18 mouse cellular contexts compared by ENCODE assay signal in genomic region chr10:96450266-96450665, GRCm38 (mm10).
DNase-seq lines count a peak whose midpoint lies in the region; ATAC-seq lines count a peak whose summit lies in the region.
"Had no signal": no experiment of that assay in that cellular context is flagged by ENCODE, and none has a peak within 500 bp of the region (broad histone marks: within the 10 kb centered on the region; RNA-seq: fewer than 3 reads in every experiment).

No protein-coding gene starts in this region.

- peak; percentile 64 for ATAC-seq in megakaryocyte, adult 5-6 weeks (ENCODE audit: poor library complexity, severe bottlenecking)
- ATAC-seq in monocyte, adult 5-6 weeks (replicated peaks; ENCODE audit: insufficient number of reproducible peaks, low FRiP score, low TSS enrichment, poor library complexity, severe bottlenecking): peak; percentile 90
- peak; percentile 75 for ATAC-seq in neutrophil, adult 5-6 weeks (ENCODE audit: extremely low read depth, insufficient number of reproducible peaks, low FRiP score, poor library complexity, severe bottlenecking)
- ATAC-seq: activated CD4-positive, CD25-positive, alpha-beta regulatory T cell, adult 4 months; CD4-positive, CD25-positive, alpha-beta regulatory T cell, adult 4 months; Patski had no signal

- DNase-seq in lung, adult 18-20 months: no peak
- DNase-seq in embryo, embryonic 9.5 days (ENCODE audit: extremely low spot score): no peak
- no peak for DNase-seq in kidney, adult 18-20 months
- DNase-seq: adrenal gland, adult 2 months; adrenal gland, adult 8-10 months; adrenal gland, postnatal 10 days; adrenal gland, postnatal 14 days; adrenal gland, postnatal 25 days; adrenal gland, postnatal 36 days; cerebellum, adult 11 months; cerebellum, adult 11-12 months; cerebellum, adult 18-20 months had no signal
